Mouse (Mus musculus) G1E-ER4 (cell line): ENCODE data around the gene Fis1. TPM values are rescaled to one million over a fixed set of nuclear protein-coding genes. Genes with fewer than 3 reads are reported as not detected.

Source experiments
- GATA1 ChIP-seq: IDR thresholded peaks from one replicate; pipeline ENCODE4 v1.8.0; 2012; ENCODE audit warnings: low read length, inconsistent platforms
- polyA plus RNA-seq: library from polyadenylated mRNA; stranded (reverse); fragments of >175 nt; gene quantifications from 2 replicates; pipeline ENCODE4 v1.2.3, GENCODE M21; 2012

The Fis1 gene
- polyA plus RNA-seq, 1 experiment, result 602 TPM

DNA sequence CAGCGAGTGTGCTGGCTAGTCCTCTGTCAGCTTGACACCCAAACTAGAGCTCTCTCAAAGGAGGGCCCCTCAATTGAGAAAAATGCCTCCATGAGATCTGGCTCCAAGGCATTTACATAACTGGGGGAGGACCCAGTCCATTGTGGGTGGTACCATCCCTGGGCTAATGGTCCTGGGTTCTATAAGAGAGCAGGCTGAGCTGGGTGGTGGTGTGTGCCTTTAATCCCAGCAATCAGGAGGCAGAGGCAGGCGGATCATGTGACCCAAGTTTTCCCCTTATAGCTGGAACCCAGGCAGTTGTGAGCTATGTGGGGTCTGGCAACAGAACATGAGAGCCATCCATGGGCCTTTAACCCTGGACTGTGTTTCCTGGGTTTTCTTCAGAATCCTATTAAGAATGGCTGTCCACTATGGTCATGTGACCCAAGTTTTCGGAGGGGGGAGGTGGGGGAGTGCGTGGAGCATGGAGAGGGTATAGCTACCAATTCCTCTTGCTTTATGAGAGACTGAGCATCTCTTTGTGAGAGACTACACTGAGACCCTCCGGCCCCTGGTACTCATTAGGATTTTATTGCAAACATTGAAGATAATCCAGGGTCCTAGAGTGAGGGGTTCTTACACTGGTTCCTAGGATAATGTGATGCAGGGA is 8.4 kb downstream of the Fis1 start:
- TF ChIP-seq GATA1, result no peak

DNA sequence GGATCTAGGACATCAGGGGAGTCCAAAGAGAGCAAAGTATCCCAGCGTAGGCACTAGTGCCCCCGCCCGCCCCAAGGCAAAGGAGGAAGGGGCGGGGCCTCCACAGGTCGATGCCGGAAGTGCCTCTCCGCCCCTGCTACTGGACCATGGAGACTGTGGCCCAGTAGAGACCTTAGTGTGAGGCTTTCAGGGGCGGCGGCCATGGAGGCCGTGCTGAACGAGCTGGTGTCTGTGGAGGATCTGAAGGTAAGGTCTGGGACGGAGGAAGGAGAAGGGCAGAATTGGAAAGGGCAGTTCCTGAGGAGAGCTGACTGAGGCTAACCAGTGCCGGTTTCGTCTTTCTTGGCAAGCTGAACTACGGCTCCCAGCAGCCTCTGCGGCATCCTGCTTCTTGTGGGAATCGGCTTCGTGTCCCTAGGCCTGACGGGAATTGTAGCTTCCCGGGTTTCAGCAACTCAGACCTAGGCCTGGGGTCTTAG is 8.9 kb downstream of the Fis1 start:
- TF ChIP-seq GATA1, result no peak

DNA sequence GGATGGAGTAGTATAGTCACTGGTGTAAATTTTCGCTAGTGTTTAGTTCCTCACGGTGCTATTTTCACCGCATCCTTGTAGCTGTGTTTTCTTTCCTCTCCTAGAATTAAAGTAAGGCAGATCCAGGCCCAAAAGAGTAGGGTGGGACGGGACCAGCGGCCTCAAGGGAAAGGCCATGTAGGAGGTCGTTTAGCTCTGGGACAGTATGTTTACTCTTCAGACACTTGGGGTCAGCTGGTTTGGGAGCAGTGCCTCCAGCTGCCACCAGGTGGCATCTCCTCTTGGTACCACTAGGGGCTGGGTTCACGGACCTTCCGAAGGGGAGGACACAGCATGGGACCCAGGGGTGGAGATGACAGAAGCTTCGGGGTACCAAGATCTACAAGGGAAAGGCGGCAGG is 9.4 kb downstream of the Fis1 start:
- TF ChIP-seq GATA1, result no peak

DNA sequence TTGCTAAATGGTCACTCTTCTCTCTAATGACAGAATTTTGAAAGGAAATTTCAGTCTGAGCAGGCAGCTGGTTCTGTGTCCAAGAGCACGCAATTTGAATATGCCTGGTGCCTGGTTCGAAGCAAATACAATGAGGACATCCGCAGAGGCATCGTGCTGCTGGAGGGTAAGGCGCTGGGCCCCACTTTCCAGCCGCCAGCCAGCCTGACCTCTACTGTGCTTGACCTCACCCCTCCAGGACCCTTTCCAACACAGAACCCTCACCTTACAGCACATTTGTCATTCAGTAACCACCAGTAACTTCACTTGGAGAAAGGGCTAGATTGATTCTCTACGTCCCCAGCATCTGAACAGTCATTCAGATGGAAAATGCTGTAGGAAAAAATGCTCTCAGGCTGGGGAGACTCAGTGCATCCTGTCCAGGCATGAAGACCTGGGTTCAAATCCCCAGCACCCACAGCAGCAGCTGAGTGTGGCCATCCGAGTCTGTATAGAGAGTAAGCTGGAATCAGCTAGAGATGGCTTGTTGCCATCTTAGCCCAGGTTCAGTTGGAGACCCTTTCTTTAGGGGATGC is 10.0 kb downstream of the Fis1 start:
- TF ChIP-seq GATA1, result no peak

DNA sequence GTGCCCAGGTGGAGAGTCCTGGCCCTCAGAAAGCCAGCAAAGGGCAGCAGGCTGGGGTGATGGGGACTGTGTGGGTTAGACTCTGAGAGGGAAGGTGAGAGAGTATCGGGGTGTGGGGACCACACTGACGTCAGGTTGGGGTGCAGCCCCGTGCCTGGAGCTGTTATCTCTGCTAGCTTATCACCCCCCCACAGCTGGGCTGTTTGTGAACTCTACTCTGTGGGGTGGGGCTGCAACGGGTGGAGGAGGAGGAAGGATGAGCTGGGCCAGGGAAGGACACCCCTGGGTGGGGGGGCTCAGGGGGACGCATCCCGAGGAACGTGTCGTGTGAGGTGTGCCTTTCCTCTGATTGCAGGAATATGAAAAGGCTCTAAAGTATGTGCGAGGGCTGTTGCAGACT is 12.1 kb downstream of the Fis1 start:
- no peak for TF ChIP-seq GATA1

DNA sequence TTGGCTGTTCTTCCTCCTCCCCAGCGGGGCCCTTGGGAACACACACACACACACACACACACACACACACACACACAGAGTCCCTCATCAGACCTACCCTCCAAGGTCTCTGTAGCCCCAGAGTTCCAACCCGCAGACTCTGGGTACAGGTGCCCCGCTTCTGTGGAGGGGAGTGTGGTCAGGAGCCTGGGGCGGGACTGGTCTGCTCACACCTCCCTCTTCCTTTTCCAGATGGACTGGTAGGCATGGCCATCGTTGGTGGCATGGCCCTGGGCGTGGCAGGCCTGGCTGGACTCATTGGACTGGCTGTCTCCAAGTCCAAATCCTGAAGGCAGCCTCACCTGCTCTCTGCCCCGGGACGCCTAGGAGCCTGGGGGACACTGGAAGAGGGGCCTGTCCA is 12.6 kb downstream of the Fis1 start:
- TF ChIP-seq GATA1, result no peak

DNA sequence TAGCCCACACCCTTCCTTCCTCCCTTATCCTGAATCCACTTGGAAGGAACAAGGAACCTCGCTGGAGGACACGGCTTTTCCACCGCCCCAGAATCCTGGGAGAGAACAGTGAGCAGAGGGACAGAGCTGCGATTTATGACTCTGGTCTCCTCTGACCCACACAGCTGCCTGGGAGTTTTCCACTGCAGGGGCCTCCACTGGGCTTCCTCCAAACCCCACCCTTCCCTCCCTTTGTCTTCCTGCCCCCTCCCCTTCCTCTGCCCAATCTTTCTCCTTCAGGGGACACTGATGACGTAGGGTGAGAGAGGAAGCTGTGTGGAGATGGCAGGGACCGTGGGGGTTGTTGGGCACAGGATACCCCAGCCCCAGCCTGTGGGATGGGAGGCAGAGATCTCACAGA is 13.3 kb downstream of the Fis1 start, which contains the start of gene Cldn15:
Cldn15 (plus strand) TSS at position 286 of the 400 bp plus-strand sequence.
- TF ChIP-seq GATA1, result no peak

DNA sequence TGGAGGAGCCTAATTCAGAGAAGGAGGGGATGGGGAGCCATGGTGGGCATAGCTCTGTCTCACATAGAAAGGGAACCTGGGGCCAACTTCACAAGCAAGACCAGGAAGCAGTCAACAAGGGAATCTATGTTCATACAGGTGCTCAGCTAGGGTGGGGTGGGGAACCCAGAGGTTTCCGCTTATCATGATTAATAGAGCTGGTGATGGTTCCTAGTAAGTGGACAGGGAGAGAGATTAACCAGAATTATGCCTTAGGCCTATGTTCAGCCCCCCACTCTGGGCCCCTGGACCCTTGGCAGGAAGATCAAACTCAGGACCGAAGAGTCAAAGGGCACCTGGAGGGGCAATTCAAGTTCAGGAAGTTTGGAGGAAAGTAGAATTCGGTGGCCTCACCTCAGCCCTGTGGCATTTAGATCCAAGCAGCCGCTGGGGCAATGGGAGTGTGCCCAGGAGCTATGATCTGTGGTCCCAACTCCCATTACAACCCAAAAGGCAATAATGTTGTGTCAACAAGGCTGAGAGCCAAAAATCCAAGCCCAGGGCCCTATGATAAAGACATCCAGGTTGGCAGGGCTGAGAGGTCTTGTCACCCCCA is 13.9 kb downstream of the Fis1 start:
- no peak for TF ChIP-seq GATA1

DNA sequence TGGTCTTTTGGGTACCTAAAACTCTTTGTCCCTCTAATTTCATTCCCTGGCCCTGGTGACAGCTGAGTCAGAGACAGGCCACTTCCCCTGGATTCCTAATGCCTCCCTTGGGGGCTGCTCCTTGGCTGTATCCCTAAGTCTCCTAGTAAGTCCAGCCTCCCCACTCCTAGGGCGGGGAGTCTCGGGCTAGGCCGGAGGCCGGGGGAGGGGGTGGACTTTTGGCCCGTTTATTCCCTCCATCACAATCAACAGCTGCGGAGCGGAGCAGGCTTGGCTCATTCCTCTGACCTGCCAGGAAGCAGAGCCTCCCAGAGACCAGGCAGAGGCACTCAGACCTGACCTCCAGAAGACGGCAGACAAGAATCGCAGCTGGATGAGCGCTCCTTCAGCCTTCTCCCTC is 14.5 kb downstream of the Fis1 start:
- TF ChIP-seq GATA1, result no peak

DNA sequence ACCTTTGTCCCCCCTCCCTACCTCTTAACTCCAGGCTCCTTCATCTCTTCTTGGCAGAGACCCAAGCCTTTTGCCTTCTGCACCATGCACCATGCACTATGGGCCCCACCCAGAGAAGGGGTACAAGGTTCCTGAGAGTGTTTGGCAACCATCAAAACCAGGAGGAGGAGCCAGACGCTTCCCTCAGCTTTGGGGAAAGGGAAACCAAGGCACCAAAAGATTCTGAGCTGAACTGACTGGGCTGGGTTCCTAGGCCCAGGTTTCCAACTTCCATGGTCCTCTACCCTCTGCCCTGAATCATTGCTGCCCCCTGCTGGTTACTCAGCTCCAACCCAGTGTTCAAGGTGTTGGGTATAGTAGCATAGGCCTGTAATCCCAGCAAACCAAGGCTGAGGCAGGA is 17.6 kb downstream of the Fis1 start:
- no peak for TF ChIP-seq GATA1

DNA sequence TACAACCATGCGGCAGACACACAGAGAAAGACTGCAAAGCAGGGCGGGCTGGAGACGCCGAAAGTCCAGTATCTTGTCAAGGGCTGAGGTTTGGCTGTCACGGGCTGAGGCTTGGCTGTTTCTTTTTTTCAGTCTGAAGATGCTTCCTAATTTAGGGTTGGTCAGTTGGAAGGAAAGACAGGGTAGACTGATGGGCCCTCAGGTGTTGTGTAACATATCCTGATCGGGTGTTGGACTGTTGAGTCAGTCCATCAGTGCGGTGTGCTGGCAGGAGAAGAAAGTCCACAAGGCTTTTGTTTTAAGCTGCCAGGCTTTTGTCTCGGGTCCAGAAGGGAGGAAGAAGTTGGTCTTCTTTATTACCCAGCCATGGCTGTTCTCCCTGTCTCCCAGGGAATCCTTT is 20.6 kb downstream of the Fis1 start:
- TF ChIP-seq GATA1, result no peak

DNA sequence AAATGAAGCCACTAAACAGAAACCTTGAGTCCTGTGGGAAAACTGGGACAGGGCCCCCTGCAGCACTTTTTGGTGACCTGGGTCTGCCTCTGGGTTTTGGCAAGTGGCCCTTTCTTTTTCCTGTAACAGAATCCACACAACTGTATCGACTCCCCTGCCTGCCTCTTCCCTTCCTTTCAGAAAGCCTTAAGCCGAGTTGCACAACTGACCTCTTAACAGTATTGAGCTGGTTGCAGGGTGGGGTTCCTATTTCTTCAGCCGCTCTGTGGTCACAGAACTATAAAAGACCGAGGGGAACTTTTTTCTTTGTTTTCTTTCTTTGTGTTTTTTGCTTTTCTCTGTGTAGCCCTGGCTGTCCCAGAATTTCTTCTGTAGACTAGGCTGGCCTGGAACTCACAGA is 24.7 kb downstream of the Fis1 start:
- TF ChIP-seq GATA1, result no peak

DNA sequence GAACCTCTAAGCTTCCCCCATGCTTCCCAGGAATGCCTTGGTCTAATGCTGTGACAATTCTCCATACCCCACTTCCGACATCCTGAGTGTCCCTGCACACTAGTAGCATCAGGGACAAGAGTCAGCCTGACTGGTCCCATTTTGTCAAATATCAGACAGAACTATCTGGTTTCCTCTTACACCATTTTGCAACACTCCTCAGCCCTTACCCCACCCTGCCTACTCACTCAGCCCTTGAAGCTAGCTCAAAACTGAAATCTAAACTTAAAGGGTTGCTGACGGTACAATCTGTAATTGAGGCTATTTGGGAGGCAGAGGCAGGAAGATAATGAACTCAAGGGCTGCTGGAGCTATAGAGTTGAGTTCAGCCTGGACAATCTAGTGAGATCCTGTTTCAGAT is 26.7 kb downstream of the Fis1 start:
- no peak for TF ChIP-seq GATA1

DNA sequence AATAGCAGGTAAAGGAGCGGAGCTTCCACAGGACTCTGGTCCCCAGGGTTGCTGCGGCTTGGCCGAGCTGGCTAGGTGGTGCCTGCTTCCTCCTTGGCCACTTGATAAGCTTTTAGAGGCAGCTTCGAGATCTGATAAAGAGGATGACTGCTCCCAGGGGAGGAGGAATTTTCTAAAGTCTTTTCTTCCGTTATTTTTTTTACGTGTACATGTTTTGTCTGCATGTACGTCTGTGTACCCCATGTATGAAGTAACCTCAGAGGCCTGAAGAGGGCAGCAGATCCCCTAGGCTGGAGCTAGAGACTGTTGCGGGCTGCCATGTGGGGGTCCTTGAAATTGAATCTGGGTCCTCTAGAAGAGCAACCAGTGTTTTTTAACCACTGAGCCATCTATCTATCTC is 27.9 kb downstream of the Fis1 start:
- TF ChIP-seq GATA1, result no peak

DNA sequence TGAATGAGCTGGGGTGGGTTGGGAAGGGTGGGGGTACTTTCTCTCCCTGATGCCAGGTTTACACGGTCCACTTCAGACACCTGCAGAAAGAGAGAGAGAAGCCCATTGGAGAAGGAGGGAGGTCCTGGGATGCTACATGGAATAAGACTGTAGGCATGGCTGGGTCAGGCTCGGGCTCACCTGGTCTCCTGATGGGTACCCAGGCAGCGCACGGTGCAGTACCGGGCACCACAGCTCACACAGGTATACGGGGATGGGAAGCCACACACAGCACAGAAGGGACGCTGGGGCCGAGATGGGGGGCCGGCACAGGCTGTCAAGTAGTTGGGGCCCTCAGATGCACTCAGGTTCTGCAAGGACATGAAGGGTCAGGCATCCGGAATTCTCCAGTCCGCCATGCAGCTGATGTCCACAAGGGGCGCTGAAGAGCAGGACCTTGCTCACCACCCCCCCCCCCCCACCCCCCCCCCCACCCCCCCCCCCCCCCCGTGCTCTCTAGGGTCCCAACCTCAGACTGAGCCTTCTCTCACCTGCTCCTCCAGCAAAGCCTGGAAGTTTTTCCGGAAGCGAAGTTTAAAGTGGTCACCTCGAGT is 29.4 kb downstream of the Fis1 start:
- no peak for TF ChIP-seq GATA1

DNA sequence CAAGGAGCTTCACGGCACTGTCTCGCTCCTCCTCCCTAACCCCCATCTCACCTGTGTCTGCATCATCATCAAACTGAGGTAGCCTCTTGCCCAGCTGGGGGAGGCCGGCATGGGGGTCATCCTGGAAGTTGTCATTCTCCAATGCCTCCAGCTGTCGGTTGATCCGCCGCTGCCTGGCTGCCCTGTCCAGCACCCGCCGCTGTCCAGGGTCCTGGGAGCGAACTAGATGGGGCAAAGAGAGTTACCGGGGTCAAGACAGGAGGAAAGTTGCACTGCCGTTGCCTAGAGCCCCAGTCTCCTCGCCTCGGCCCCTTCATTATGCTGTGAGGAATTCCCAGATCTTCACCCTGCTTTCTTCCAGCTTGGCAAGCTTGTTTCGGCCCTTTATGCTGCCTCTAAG is 31.8 kb downstream of the Fis1 start:
- no peak for TF ChIP-seq GATA1

DNA sequence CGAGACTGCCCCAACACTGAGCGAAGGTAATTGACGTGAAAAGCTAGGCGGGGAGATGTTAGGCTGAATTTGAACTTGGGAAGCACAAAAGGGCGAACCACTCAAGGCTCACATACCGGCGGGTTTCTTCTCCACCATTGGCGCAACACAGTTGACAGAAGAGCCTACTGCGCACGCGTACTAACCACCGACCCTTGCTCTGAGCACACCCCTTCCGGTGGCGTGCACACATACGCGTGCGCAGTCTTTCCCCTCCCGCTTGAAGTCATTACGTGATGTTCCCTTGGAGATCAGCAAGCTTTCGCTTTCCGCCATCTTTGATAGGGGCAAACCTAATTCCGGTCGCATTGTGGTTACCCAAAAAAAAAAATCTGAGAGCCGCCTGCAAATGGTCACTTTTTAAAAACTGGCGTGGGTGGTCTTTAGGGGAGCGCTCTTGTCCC is 33.6 kb downstream of the Fis1 start, which contains the start of gene Plod3:
Plod3 (plus strand) TSS at position 325 of the 443 bp plus-strand sequence.
- no peak for TF ChIP-seq GATA1
